Mouse (Mus musculus): Measurements from ENCODE around the gene Acbd5.
A peak's percentile ranks its signal among the peaks of the same experiment; 100 is the strongest.

GRCm38 (mm10) chr2:23040001-23040646 lies 27.8 kb upstream of the Acbd5 start, which contains the start of gene Abi1:
- TF ChIP-seq POLR2A (IDR thresholded peaks at IDR 0.05; ENCODE audit: control insufficient read depth, low read depth, low read length) = peak; percentile 83
- no peak for TF ChIP-seq CTCF (IDR thresholded peaks at IDR 0.05; ENCODE audit: control insufficient read depth, insufficient read depth, insufficient replicate concordance, low read depth, low read length)

Data from testis, adult 2 months (tissue).